Mouse (Mus musculus) liver, adult 2 months (tissue): ENCODE results near the gene Xbp1. TPM values are rescaled to one million over a fixed set of nuclear protein-coding genes. Genes with fewer than 3 reads are reported as not detected.

Source experiments
- DNase-seq: peaks from one replicate; pipeline ENCODE4 v3.0.0-alpha.2; 2011; ENCODE audit warnings: low read depth, low spot score; ENCODE audit errors: extremely low read depth
- H3K27ac ChIP-seq: fragments of 200-500 bp; replicated peaks from 2 replicates; pipeline ENCODE4 v1.5.1; 2012; ENCODE audit warnings: low read depth, mild to moderate bottlenecking, control low read depth, inconsistent platforms, low read length; ENCODE audit not compliant: insufficient read depth
- H3K27me3 ChIP-seq: fragments of 200-500 bp; 2 replicates; pipeline ENCODE4 v1.6.1; 2012; ENCODE audit warnings: mild to moderate bottlenecking, moderate library complexity, low read length, inconsistent platforms; ENCODE audit not compliant: control insufficient read depth, insufficient read depth
- H3K36me3 ChIP-seq: fragments of 200-500 bp; 2 replicates; pipeline ENCODE4 v1.6.1; 2012; ENCODE audit warnings: low read length, inconsistent platforms; ENCODE audit not compliant: control insufficient read depth, insufficient read depth
- H3K4me1 ChIP-seq: fragments of 200-500 bp; 2 replicates; pipeline ENCODE4 v1.6.1; 2011; ENCODE audit warnings: low read length; ENCODE audit not compliant: control insufficient read depth, insufficient read depth
- H3K4me3 ChIP-seq: fragments of 200-500 bp; 2 replicates; pipeline ENCODE4 v1.5.1; 2011; ENCODE audit warnings: low read depth, mild to moderate bottlenecking, control low read depth, low read length, moderate library complexity; ENCODE audit not compliant: insufficient read depth
- H3K79me2 ChIP-seq: fragments of 200-500 bp; 2 replicates; pipeline ENCODE4 v1.6.1; 2012; ENCODE audit warnings: inconsistent platforms, mild to moderate bottlenecking, low read length, moderate library complexity; ENCODE audit not compliant: control insufficient read depth, insufficient read depth
- H3K9ac ChIP-seq: fragments of 200-500 bp; 2 replicates; pipeline ENCODE4 v1.6.1; 2012; ENCODE audit warnings: low read depth, mild to moderate bottlenecking, control low read depth, inconsistent platforms, low read length
- CTCF ChIP-seq: fragments of 200-500 bp; IDR thresholded peaks from 2 replicates; pipeline ENCODE4 v1.5.1; 2011; ENCODE audit warnings: low read depth, low read length, control low read depth
- POLR2A ChIP-seq: fragments of 200-500 bp; IDR thresholded peaks from 2 replicates; pipeline ENCODE4 v1.6.1; 2011; ENCODE audit warnings: low read length, control low read depth; ENCODE audit not compliant: insufficient read depth; ENCODE audit errors: extremely low read depth
- WGBS: fragments of 180-500 bp; shearing (Covaris S2); methylation state at CpG from one replicate; pipeline ENCODE4 v1.1.7; 2018; 5-methylcytosine and 5-hydroxymethylcytosine counted together
- polyA plus RNA-seq: library from polyadenylated mRNA; depleted of rRNA; stranded (reverse); fragments of >200 nt; gene quantifications from 2 replicates; pipeline ENCODE4 v1.2.3, GENCODE M21; 2012
- total RNA-seq: library from RNA; depleted of rRNA; stranded (reverse); fragments of >200 nt; gene quantifications from 2 replicates; pipeline ENCODE4 v1.2.3, GENCODE M21; 2014

The Xbp1 gene
- total and polyA plus RNA-seq, 2 experiments: 137 to 241 TPM

- no peak for DNase-seq
- Histone ChIP-seq H3K27me3 (no peaks in the 10 kb centered on the region), H3K27ac (no peak overlapping the region), H3K36me3 (no peaks in the 10 kb centered on the region), H3K79me2 (peaks cover 14% of the 10 kb centered on the region), H3K9ac (no peak overlapping the region), H3K4me1 (peaks cover 6% of the 10 kb centered on the region), H3K4me3 (no peak overlapping the region)
- no peak for TF ChIP-seq POLR2A
- no peak for TF ChIP-seq CTCF
- whole genome bisulfite sequencing: 85% methylated on average over 4 of the region's 4 CpGs
These were observed 25.0 kb downstream of the Xbp1 start for GRCm38 (mm10) chr11:5545457-5545856.

GRCm38 (mm10) chr11:5546693-5547092 is 26.2 kb downstream of the Xbp1 start:
- no peak for DNase-seq
- H3K27ac ChIP-seq: no peak overlapping the region
- no peaks in the 10 kb centered on the region for H3K36me3 ChIP-seq
- H3K79me2 ChIP-seq: peaks cover 2% of the 10 kb centered on the region
- H3K9ac ChIP-seq: no peak overlapping the region
- no peak for TF ChIP-seq POLR2A
- no peak for TF ChIP-seq CTCF
- H3K4me1 ChIP-seq: no peaks in the 10 kb centered on the region
- H3K27me3 ChIP-seq: no peaks in the 10 kb centered on the region
- H3K4me3 ChIP-seq: no peak overlapping the region
- WGBS: 82% methylated on average over 3 of the region's 3 CpGs

GRCm38 (mm10) chr11:5551430-5551829 is 31.0 kb downstream of the Xbp1 start:
- TF ChIP-seq CTCF (no peak), POLR2A (no peak)
- 89% methylated on average over 5 of the region's 5 CpGs for WGBS
- H3K9ac ChIP-seq: no peak overlapping the region

GRCm38 (mm10) chr11:5551931-5552330 is 31.5 kb downstream of the Xbp1 start:
- no peak overlapping the region for H3K4me3 ChIP-seq
- no peak for TF ChIP-seq POLR2A
- no peak for TF ChIP-seq CTCF
- H3K27ac ChIP-seq: no peak overlapping the region
- H3K79me2 ChIP-seq: no peaks in the 10 kb centered on the region
- no peak for DNase-seq
- no peaks in the 10 kb centered on the region for H3K4me1 ChIP-seq
- WGBS: 84% methylated on average over 1 of the region's 1 CpGs
- H3K27me3 ChIP-seq: no peaks in the 10 kb centered on the region
- H3K36me3 ChIP-seq: no peaks in the 10 kb centered on the region
- H3K9ac ChIP-seq: no peak overlapping the region

More at GRCm38 (mm10) chr11:5551430-5551829, 31.0 kb downstream of the Xbp1 start:
- Histone ChIP-seq H3K36me3 (no peaks in the 10 kb centered on the region), H3K4me3 (no peak overlapping the region), H3K79me2 (no peaks in the 10 kb centered on the region), H3K4me1 (no peaks in the 10 kb centered on the region), H3K27me3 (no peaks in the 10 kb centered on the region), H3K27ac (no peak overlapping the region)
- no peak for DNase-seq

GRCm38 (mm10) chr11:5560273-5560672 is 39.8 kb downstream of the Xbp1 start:
- Histone ChIP-seq H3K36me3 (no peaks in the 10 kb centered on the region), H3K27me3 (no peaks in the 10 kb centered on the region), H3K79me2 (no peaks in the 10 kb centered on the region), H3K4me1 (no peaks in the 10 kb centered on the region), H3K9ac (no peak overlapping the region), H3K4me3 (no peak overlapping the region), H3K27ac (no peak overlapping the region)
- no peak for TF ChIP-seq CTCF
- no peak for TF ChIP-seq POLR2A
- 90% methylated on average over 3 of the region's 3 CpGs for WGBS
- no peak for DNase-seq

- DNase-seq: no peak
- Histone ChIP-seq H3K27me3 (no peaks in the 10 kb centered on the region), H3K4me3 (no peak overlapping the region), H3K9ac (no peak overlapping the region), H3K4me1 (no peaks in the 10 kb centered on the region), H3K36me3 (no peaks in the 10 kb centered on the region), H3K27ac (no peak overlapping the region), H3K79me2 (no peaks in the 10 kb centered on the region)
- WGBS: 66% methylated on average over 9 of the region's 9 CpGs
- no peak for TF ChIP-seq CTCF
- no peak for TF ChIP-seq POLR2A
These were observed 42.3 kb downstream of the Xbp1 start for GRCm38 (mm10) chr11:5562625-5563268.
